Mouse (Mus musculus): ENCODE results near the gene Dennd5b. TPM values are rescaled to one million over a fixed set of nuclear protein-coding genes. Genes with fewer than 3 reads are reported as not detected.

The Dennd5b gene
- total RNA-seq, 1 experiment = 11.5 TPM

DNA sequence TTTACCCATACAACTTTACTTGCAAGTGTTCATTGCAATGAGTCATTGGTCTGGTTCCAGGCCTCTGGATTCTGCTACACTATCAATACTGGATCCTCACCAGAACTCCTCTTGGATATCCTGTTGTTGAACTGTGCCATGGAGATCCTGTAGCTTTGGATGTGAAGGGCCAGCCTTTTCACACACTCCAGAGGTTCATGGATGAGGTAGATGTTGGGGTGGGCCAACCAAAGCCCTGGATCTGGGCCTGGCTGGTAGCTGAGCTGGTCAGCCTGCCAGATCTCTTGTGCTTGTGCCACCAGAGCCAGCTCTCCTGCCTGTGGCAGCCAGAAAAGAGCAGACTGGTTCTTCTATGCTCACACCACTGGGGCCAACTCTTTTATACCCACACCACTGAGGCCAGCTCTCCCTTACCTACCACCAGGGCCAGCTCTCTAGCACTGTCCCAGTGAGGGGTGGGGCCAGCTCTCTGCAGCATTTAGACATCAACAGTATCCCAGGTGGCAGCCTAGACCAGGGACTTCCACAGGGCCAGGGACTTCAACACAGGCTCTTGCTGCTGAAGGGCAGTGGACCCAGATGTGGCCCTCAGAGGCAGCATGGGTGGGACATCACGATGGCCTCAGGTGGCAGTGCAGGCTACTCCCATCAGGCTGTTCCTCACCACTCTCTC lies 24.2 kb downstream of the Dennd5b start:
- no peaks in the 10 kb centered on the region for H3K4me1 ChIP-seq (ENCODE audit: control insufficient read depth in 2 of 2, insufficient read depth in 2 of 2, low read length in 2 of 2, poor library complexity in 1 of 2)
- no peak overlapping the region for H3K27ac ChIP-seq (ENCODE audit: insufficient read depth, low read depth, low read length, poor library complexity, severe bottlenecking)
- H3K9me3 ChIP-seq (ENCODE audit: control insufficient read depth, insufficient read depth, low read depth, low read length) = no peaks in the 10 kb centered on the region
- no peak for DNase-seq (ENCODE audit: low read depth, low spot score)
- H3K36me3 ChIP-seq (ENCODE audit: control insufficient read depth, insufficient read depth, low read length, poor library complexity, severe bottlenecking) = no peaks in the 10 kb centered on the region
- no peak for TF ChIP-seq CHD2 (IDR thresholded peaks at IDR 0.05; ENCODE audit: low read depth, low read length)
- H3K4me3 ChIP-seq (ENCODE audit: insufficient read depth in 1 of 2, low read depth in 1 of 2, low read length in 2 of 2, poor library complexity in 1 of 2, severe bottlenecking in 1 of 2) = no peak overlapping the region
- H3K9ac ChIP-seq (ENCODE audit: insufficient read depth, low read depth, low read length, poor library complexity, severe bottlenecking) = no peak overlapping the region
- in situ Hi-C loops (cut with MboI; ENCODE audit: low sequenced_read_pairs in 2 of 2, unreplicated experiment in 2 of 2) = no loop called here

DNA sequence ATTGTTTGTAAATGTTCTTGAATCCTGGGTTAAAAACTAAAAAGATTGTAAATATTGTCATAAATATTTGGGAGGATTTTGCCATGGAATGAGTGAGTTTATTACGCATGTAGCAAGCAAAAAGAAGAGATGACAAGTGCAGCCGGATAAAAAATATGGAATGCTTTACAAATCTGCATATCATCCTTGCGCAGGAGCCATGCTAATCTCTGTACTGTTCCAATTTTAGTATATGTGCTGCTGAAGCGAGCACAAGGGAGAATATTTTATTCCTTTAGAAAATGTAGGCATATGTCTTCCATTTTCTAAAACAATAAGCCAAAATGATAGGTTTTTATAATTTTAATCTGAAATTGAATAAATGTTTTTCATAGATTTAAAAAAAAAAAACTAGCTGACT lies 27.6 kb downstream of the Dennd5b start:
- Histone ChIP-seq H3K9ac (ENCODE audit: insufficient read depth, low read depth, low read length, poor library complexity, severe bottlenecking) (no peak overlapping the region), H3K36me3 (ENCODE audit: control insufficient read depth, insufficient read depth, low read length, poor library complexity, severe bottlenecking) (no peaks in the 10 kb centered on the region), H3K4me3 (ENCODE audit: insufficient read depth in 1 of 2, low read depth in 1 of 2, low read length in 2 of 2, poor library complexity in 1 of 2, severe bottlenecking in 1 of 2) (no peak overlapping the region), H3K4me1 (ENCODE audit: control insufficient read depth in 2 of 2, insufficient read depth in 2 of 2, low read length in 2 of 2, poor library complexity in 1 of 2) (peaks cover 0 to 6% of the 10 kb centered on the region in 2 experiments; a peak in 2 of 4 replicates), H3K27ac (ENCODE audit: insufficient read depth, low read depth, low read length, poor library complexity, severe bottlenecking) (no peak overlapping the region), H3K9me3 (ENCODE audit: control insufficient read depth, insufficient read depth, low read depth, low read length) (no peaks in the 10 kb centered on the region)
- TF ChIP-seq ZC3H11A (IDR thresholded peaks at IDR 0.05; ENCODE audit: borderline replicate concordance, low read depth, low read length) (no peak), MAFK (IDR thresholded peaks at IDR 0.05; ENCODE audit: insufficient read depth, low read depth, low read length) (no peak), HCFC1 (IDR thresholded peaks at IDR 0.05; ENCODE audit: borderline replicate concordance, insufficient read depth, low read length) (no peak), ZNF384 (IDR thresholded peaks at IDR 0.05; ENCODE audit: low read depth, low read length) (no peak), CHD2 (IDR thresholded peaks at IDR 0.05; ENCODE audit: low read depth, low read length) (no peak)
- no peak for DNase-seq (ENCODE audit: low read depth, low spot score)
- in situ Hi-C loops (cut with MboI; ENCODE audit: low sequenced_read_pairs in 2 of 2, unreplicated experiment in 2 of 2) = no loop called here

DNA sequence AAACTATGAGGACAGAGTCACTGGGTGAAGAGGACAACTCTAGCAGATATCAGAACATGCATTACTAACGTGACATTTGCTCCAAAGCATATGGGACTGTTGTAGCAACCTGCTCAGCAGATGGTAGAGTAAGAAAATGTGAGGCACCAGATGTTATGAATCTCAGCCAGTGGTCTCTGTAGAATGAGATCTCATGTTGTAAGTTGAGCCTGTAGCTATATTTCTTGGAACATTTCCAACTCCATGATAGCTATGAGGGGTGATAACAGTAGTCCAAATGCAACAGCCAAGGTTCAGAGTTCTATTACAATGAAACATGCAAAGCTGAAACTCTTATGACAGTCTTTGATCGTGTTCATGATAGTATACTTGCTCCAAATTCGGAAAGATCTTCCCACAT lies 28.6 kb downstream of the Dennd5b start:
- H3K4me3 ChIP-seq (ENCODE audit: insufficient read depth in 1 of 2, low read depth in 1 of 2, low read length in 2 of 2, poor library complexity in 1 of 2, severe bottlenecking in 1 of 2) = no peak overlapping the region
- in situ Hi-C loops (cut with MboI; ENCODE audit: low sequenced_read_pairs in 2 of 2, unreplicated experiment in 2 of 2) = no loop called here
- no peak overlapping the region for H3K27ac ChIP-seq (ENCODE audit: insufficient read depth, low read depth, low read length, poor library complexity, severe bottlenecking)
- peaks cover 0 to 6% of the 10 kb centered on the region in 2 experiments; a peak in 2 of 4 replicates for H3K4me1 ChIP-seq (ENCODE audit: control insufficient read depth in 2 of 2, insufficient read depth in 2 of 2, low read length in 2 of 2, poor library complexity in 1 of 2)
- TF ChIP-seq MAFK (IDR thresholded peaks at IDR 0.05; ENCODE audit: insufficient read depth, low read depth, low read length) = no peak
- TF ChIP-seq CHD2 (IDR thresholded peaks at IDR 0.05; ENCODE audit: low read depth, low read length) = no peak
- TF ChIP-seq ZC3H11A (IDR thresholded peaks at IDR 0.05; ENCODE audit: borderline replicate concordance, low read depth, low read length) = no peak
- TF ChIP-seq ZNF384 (IDR thresholded peaks at IDR 0.05; ENCODE audit: low read depth, low read length) = no peak
- no peak for DNase-seq (ENCODE audit: low read depth, low spot score)
- H3K9me3 ChIP-seq (ENCODE audit: control insufficient read depth, insufficient read depth, low read depth, low read length) = no peaks in the 10 kb centered on the region
- no peak overlapping the region for H3K9ac ChIP-seq (ENCODE audit: insufficient read depth, low read depth, low read length, poor library complexity, severe bottlenecking)
- no peaks in the 10 kb centered on the region for H3K36me3 ChIP-seq (ENCODE audit: control insufficient read depth, insufficient read depth, low read length, poor library complexity, severe bottlenecking)

DNA sequence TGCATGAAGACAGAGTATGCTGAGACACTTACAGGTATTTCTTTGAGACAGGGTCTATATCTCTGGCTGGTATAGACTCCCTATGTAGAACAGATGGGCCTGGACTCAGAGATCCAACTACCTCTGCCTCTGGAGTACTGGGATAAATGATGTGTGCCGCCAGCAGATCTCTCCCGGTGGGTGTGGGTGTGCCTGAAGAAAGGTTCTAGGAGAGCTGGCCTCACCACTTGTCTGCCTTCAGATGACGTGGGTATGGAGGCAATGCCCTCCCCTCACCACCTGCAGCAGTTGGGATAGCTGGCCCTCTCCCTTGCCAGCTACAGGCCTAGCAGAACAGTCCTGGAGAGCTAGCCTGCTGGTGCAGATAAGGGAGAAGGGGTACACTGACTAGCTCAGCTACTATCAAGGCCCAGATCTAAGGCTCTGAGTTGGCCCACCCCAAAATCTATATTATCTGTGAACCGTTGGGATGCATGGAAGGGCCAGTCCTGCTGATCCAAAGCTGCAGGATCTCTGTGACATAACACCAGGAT lies 30.8 kb downstream of the Dennd5b start:
- Histone ChIP-seq H3K9ac (ENCODE audit: insufficient read depth, low read depth, low read length, poor library complexity, severe bottlenecking) (no peak overlapping the region), H3K36me3 (ENCODE audit: control insufficient read depth, insufficient read depth, low read length, poor library complexity, severe bottlenecking) (no peaks in the 10 kb centered on the region), H3K4me3 (ENCODE audit: insufficient read depth in 1 of 2, low read depth in 1 of 2, low read length in 2 of 2, poor library complexity in 1 of 2, severe bottlenecking in 1 of 2) (no peak overlapping the region), H3K4me1 (ENCODE audit: control insufficient read depth in 2 of 2, insufficient read depth in 2 of 2, low read length in 2 of 2, poor library complexity in 1 of 2) (peaks cover 0 to 6% of the 10 kb centered on the region in 2 experiments; a peak in 2 of 4 replicates), H3K9me3 (ENCODE audit: control insufficient read depth, insufficient read depth, low read depth, low read length) (no peaks in the 10 kb centered on the region), H3K27ac (ENCODE audit: insufficient read depth, low read depth, low read length, poor library complexity, severe bottlenecking) (no peak overlapping the region)
- in situ Hi-C loops (cut with MboI; ENCODE audit: low sequenced_read_pairs in 2 of 2, unreplicated experiment in 2 of 2) = no loop called here
- TF ChIP-seq HCFC1 (IDR thresholded peaks at IDR 0.05; ENCODE audit: borderline replicate concordance, insufficient read depth, low read length) (no peak), ZNF384 (IDR thresholded peaks at IDR 0.05; ENCODE audit: low read depth, low read length) (no peak), ZC3H11A (IDR thresholded peaks at IDR 0.05; ENCODE audit: borderline replicate concordance, low read depth, low read length) (no peak), CHD2 (IDR thresholded peaks at IDR 0.05; ENCODE audit: low read depth, low read length) (no peak), MAFK (IDR thresholded peaks at IDR 0.05; ENCODE audit: insufficient read depth, low read depth, low read length) (no peak)
- DNase-seq (ENCODE audit: low read depth, low spot score) = no peak

DNA sequence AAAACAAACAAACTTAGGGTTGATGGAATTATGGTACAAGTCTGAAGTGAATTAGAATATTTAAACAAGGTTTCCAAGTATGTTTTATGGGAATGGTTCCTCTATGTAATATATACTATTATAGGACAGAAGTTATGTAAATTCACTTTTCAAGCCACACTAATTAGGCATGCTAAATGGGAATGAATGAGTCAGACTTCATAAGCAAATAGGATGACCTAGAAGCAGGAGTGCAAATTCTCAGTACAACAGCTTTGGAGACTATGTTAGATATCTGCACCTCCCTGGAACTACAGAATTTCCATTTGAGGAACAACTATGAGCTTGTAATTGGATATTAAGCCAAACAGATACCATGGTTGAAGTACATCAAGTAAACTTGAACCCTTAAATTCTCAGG lies 38.1 kb downstream of the Dennd5b start:
- H3K4me3 ChIP-seq (ENCODE audit: insufficient read depth in 1 of 2, low read depth in 1 of 2, low read length in 2 of 2, poor library complexity in 1 of 2, severe bottlenecking in 1 of 2) = no peak overlapping the region
- no peaks in the 10 kb centered on the region for H3K4me1 ChIP-seq (ENCODE audit: control insufficient read depth in 2 of 2, insufficient read depth in 2 of 2, low read length in 2 of 2, poor library complexity in 1 of 2)
- in situ Hi-C loops (cut with MboI; ENCODE audit: low sequenced_read_pairs in 2 of 2, unreplicated experiment in 2 of 2) = no loop called here
- no peaks in the 10 kb centered on the region for H3K36me3 ChIP-seq (ENCODE audit: control insufficient read depth, insufficient read depth, low read length, poor library complexity, severe bottlenecking)
- no peak overlapping the region for H3K27ac ChIP-seq (ENCODE audit: insufficient read depth, low read depth, low read length, poor library complexity, severe bottlenecking)
- H3K9me3 ChIP-seq (ENCODE audit: control insufficient read depth, insufficient read depth, low read depth, low read length) = no peaks in the 10 kb centered on the region
- H3K9ac ChIP-seq (ENCODE audit: insufficient read depth, low read depth, low read length, poor library complexity, severe bottlenecking) = no peak overlapping the region
- DNase-seq (ENCODE audit: low read depth, low spot score) = no peak
- TF ChIP-seq ZC3H11A (IDR thresholded peaks at IDR 0.05; ENCODE audit: borderline replicate concordance, low read depth, low read length) (no peak), HCFC1 (IDR thresholded peaks at IDR 0.05; ENCODE audit: borderline replicate concordance, insufficient read depth, low read length) (no peak)
